Mouse (Mus musculus) heart, postnatal 0 days (tissue): ENCODE results near the gene Nlrc5.

Experiments used
- CTCF ChIP-seq: IDR thresholded peaks from 2 replicates; pipeline ENCODE4 v1.5.1; 2016; ENCODE audit warnings: antibody characterized with exemption, control low read depth, low read depth
- EP300 ChIP-seq: IDR thresholded peaks from 2 replicates; pipeline ENCODE4 v1.6.1; 2016; ENCODE audit warnings: antibody characterized with exemption, low read depth

DNA sequence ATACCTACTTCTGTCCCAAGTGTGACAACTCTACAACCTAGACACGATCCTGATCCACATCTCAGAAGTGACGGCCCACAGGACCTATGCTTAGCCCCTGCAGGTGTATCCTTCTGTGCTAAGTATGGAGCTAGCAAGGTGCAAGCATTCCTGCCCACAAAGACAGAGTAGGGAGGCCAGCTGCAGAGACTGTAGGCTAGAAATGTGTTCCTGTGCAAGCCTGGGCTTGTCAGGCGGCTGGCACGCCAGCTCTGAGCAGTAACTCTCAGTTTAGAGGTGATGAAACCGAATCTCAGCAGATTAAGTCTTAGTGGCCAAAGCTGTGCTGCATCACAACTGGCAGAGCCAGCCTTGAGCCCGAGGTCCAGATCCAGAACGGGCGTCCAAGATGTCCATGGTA lies 133.9 kb downstream of the Nlrc5 start:
- TF ChIP-seq CTCF, result no peak
- no peak for TF ChIP-seq EP300
